Mouse (Mus musculus) cerebellum, postnatal 25 days (tissue): Measurements from ENCODE around the gene Astn2.

Experiments used
- DNase-seq, 2 experiments: peaks; one replicate each; pipeline ENCODE4 v3.0.0; 2021; ENCODE audit warnings: mixed read lengths in 2 of 2

Gene Astn2

GRCm38 (mm10) chr4:66404201-66404711 lies at the start of gene Astn2:
Astn2 (minus strand) TSS chr4:66404611.
- peak; percentile 83 to 86 for DNase-seq

DNA sequence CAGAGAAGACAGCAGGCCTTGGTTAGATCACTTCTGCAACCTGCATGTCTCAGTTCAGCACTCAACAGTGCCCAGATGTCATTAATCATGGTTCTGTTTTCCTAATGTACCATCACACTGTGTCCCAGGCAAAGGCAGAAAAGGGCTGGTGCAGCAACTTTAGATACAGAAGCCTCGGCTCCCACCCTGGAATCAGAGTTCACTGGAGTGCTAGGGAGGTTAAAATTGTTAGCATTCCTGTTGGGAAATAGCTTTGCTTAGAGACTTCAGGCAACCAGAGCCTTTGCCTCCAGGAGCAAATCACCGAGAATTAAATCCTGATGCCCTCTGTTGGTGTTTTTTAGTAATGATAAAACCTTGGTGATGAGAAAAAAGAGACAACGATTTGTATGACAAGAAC lies 45.7 kb upstream of the Astn2 start:
- peak; percentile 8 to 9 for DNase-seq

DNA sequence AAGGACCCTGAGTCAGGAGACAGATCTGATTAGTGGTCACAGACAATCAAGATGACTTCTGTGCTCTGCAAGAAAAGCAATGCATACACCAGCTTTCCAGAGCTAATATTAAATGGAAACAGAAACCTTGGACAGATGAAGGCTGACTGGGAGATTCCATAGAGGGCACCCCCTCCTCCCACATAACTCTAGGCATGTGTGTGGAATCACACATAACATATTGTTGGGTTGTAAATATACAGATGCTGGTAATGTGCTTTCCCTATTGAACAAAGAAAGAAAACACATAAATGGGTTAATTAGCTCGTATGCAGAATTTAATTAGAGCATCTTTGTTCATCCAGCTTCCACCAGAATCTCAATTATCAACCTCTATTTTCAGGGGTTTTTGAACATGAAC lies 26.8 kb upstream of the Astn2 start:
- no peak for DNase-seq

DNA sequence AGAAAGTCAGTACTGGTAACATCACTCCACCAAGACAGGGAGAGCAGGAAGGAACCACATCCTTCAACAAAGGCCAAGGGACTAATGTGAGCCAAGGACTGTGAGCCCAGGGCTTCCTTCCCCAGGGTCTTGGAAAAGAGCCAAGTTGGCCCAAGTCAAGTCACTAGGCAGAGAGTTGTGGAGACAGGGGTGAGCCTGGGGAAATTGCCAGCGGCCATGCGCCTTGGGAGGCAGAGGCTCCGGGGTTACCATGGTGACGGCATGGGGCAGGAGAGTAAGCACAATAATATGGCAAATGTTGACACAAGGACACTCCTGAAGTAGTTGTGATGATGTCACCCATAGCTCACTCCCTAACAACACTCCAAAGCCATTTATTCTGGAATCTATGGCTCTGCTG lies 21.4 kb upstream of the Astn2 start:
- peak; percentile 58 to 72 for DNase-seq

- no peak for DNase-seq
Observed at GRCm38 (mm10) chr4:66414778-66415177, 10.4 kb upstream of the Astn2 start.

GRCm38 (mm10) chr4:66405086-66405485 lies 675 bp upstream of the Astn2 start:
- DNase-seq = peak; percentile 31 to 57

DNA sequence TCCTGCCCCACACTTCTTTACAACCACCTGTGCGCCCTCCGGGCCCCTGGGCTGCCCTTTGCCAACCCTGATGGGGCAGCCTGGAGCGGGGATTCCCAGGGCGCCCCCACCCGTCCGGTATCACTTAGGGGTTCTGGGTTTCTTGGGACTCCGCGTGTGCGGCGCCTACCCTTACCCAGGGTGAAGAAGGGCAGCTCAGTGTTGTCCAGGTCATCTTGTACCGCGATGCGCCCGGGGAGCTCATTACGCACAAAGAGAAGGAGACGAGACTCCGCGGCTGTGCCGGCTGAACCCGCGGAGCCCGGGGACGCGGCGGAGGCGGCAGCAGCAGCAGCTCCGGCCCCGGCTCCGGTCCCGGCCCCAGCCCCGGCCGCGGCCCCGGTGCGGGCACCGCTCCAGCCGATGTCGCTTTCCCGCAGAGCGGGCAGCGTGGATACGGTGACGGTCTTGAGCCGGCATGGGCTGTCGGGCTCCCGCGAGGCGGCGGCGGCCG lies 657 bp downstream of the Astn2 start:
- peak; percentile 84 to 85 for DNase-seq

DNA sequence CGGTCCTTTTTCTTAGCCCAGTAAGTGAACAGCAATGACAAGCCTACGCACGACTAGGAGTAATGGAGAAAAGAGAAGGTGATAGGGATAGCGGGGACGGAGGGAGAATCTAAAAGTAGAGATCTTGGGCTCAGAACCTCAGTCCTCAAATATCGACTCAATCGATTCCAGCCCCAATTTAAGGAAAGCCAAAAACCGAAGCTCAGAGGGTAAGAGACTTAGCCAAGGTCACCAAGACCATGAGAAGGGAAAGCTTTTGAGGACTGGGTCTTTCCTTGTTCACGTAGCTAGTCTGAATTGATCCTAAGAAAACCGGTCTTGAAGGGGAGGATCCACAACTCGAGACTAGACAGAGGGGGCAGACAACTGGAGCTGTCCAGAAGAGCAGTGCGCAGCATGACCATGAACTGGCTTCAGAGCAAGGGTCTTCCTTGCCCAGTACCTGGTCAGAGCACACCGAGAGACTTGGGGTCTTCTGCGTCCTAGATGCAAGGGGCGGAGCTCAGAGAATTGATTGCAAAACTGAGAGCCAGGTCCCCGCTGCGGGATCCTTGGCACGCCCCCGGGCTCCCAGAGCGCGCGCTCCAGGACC lies 1.2 kb downstream of the Astn2 start:
- DNase-seq = no peak

- DNase-seq = peak; percentile 92 to 94
Observed at GRCm38 (mm10) chr4:66402611-66403010, 1.8 kb downstream of the Astn2 start.

- peak; percentile 90 to 92 for DNase-seq
Observed at GRCm38 (mm10) chr4:66401186-66401681, 3.2 kb downstream of the Astn2 start.

GRCm38 (mm10) chr4:66399066-66399465 lies 5.3 kb downstream of the Astn2 start:
- DNase-seq = no peak

DNA sequence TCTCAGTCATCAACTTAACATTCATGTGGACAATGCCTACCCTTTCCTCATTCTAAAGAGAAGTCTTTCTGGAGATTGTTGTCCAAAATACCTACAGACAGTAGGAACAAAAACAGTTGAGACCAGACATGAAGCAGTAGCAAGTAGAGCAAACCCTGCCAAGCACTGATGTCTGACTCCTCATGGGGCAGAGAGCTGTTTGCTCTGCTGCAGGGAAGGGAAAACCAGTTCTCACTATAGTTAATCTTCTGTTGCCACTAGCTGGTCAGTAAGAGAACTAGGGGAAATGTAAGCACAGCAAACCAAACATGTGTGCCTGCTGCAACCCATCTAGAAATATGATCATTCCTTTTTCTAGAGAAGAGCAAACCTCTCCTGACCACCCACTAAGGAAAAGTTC lies 7.2 kb downstream of the Astn2 start:
- peak in 1 of 2 experiments; percentile 50 for DNase-seq

DNA sequence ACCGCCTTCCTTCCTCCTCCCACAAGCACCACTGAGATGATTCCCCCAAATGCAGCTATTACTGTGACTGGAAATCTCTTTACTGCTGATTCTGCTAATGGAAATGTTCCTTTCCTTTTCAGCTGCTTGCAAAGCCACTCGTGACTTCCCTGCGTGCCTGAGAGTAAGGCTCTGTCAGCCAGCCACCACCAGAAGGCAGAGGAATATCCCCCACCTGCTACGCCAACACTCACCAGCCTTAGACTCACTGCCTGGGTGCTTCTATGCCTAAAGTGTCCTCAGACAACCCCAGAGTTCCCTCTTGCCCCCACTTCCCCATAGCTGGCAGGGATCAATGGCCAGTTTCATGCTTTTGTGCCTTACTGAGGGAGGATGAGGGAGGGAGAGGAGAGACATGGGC lies 11.1 kb downstream of the Astn2 start:
- DNase-seq = peak; percentile 24 to 37

- DNase-seq = no peak
Observed at GRCm38 (mm10) chr4:66390480-66390879, 13.9 kb downstream of the Astn2 start.

GRCm38 (mm10) chr4:66378586-66378985 lies 25.8 kb downstream of the Astn2 start:
- DNase-seq = no peak

DNA sequence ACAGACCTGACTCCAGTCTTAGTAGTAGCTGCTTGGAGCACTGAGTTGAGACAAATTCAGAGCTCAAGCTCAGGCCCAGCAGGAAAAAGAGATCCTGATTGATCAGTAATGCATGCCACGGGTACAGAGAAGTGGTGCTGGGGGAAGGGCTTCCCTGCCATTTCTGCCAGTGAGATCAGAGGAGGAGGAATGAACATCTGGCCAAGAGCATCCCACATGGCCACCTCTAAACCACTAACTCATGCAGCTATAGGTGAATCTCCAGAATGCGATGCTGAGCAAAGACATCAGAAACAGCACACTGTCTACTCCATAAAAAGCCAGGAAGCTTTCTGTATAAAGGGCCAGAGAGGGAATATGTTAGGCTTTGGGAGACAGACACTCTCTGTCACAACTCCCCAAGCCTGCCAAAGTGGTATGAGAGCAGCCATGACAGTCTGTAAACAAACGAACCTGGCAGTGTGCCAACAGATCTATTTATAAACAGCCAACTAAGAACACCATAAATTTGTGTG lies 33.8 kb downstream of the Astn2 start:
- peak; percentile 28 to 61 for DNase-seq

- DNase-seq = no peak
Observed at GRCm38 (mm10) chr4:66365500-66365899, 38.9 kb downstream of the Astn2 start.

DNA sequence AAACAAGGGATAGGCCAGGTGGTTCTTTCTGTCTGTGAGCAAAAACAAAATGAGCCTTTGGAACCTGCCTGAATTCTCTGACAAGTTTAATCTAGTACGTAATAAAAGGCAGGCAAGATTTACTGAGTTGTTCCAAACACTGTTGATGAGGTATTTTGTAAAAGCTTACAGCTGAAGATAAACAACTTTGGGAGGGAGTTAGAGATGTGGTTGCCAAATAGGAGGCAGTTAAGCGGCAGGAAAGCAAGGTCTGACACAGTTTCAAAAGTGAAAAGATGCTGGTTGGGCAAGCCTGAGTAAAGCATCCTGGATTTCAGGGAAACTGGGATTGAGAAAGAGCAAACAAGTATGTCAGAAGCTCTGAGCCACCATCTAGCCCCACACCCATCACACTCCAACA lies 59.8 kb downstream of the Astn2 start:
- DNase-seq = no peak

DNA sequence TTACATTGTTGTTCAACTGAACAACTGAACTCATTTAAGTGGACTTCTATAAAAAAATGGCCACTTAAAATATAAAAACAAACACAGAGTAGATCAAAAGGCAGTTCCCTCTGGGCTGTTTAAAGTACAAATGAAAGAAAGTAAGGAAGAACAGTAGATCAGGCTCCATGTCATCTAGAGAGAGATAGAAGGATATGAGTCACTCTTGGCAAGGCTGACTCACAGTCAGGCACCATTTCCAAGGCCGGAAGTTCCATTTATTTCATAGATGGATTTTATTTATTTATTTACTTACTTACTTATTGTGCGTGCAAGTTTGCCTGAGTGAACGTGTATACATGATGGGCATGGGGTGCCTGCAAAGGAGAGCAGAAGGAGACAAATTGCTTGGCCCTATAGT lies 67.0 kb downstream of the Astn2 start:
- no peak for DNase-seq

GRCm38 (mm10) chr4:66330600-66331285 lies 73.7 kb downstream of the Astn2 start:
- DNase-seq = peak in 1 of 2 experiments; percentile 33

DNA sequence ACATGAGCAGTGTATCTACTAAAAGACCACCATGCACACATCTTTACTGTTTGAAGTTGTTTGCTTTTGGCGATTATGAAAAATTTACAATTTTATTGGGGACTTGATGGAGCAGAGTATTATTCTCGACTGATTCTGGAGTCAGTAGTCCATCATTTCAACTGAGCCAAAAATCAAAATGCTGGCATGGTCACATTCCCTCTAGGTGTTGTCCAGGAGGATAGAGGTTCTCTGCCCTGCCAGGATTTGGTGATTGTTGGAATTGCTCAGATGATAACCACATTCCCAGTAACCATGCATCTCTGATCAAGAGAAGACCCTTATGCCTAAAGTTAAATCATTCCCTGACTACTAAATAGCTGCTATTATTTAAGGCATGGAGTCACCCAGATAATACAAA lies 83.4 kb downstream of the Astn2 start:
- DNase-seq = peak in 1 of 2 experiments; percentile 25

DNA sequence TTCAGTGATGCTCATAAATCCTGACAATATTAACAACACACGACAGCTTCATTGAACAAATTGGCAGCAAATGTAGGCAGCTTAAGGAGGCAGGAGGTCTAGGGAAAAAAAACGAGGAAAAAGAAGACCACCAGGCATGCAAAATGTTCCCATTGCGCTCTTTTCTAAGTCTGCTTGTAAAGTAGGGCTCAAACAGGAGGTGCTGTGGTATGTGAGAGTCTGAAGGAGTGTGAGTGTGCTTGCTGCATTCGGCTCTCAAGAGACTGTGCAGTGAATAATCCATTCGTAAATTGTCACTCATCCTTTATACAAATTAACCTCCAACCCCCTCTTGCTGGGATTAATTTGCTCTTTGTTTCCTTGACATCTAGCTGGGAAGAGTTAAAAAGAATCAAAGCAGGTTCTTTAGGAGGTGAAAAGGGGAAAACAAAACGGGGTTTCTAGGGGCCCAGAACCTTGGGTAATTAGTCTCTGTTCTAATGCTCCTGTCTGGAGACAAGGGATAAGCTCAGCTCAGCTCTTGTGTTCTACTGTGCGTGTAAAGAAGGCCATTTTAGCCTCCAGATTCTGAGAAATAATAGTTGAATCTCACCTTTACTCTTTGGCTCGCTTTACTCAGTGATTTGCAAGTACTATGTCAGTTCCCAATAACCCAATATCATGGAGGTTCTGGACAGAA lies 89.5 kb downstream of the Astn2 start:
- no peak for DNase-seq

DNA sequence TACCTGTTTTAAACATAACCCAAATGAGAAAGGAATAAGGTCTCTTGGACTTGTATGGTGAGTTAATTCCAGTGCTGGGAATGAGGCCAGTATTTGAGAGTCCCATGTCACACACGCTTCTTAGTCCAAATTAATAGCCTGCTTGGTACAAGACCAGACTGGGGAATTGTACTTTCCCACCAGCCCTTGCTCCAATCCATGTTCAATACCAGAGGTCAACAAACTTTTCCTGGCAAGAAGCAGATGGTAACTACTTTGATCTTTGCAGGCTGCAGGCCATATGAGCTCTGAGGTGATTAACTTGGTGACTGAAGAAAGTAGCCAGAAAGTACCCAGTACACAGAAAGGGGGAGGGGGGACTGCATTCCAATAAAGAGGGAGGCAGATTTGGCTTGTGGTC lies 91.7 kb downstream of the Astn2 start:
- DNase-seq = no peak
